Mouse (Mus musculus) bone marrow macrophage, adult 2 months (primary cell): ENCODE results near the gene Szrd1. TPM values are rescaled to one million over a fixed set of nuclear protein-coding genes. Genes with fewer than 3 reads are reported as not detected.
A peak's percentile ranks its signal among the peaks of the same experiment; 100 is the strongest.

Experiments used
- H3K27ac ChIP-seq: 2 replicates; pipeline ENCODE4 v1.5.1; 2012; ENCODE audit warnings: low read depth, low read length; ENCODE audit not compliant: insufficient read depth
- H3K4me1 ChIP-seq: 2 replicates; pipeline ENCODE4 v1.6.1; 2012; ENCODE audit warnings: low read length; ENCODE audit not compliant: control insufficient read depth, insufficient read depth
- H3K4me3 ChIP-seq: 2 replicates; pipeline ENCODE4 v1.5.1; 2012; ENCODE audit warnings: mild to moderate bottlenecking, low read length, moderate library complexity; ENCODE audit not compliant: insufficient read depth
- CTCF ChIP-seq: IDR thresholded peaks from 2 replicates; pipeline ENCODE4 v1.5.1; 2012; ENCODE audit warnings: low read depth, mild to moderate bottlenecking, low read length, moderate library complexity
- POLR2A ChIP-seq: IDR thresholded peaks from 2 replicates; pipeline ENCODE4 v1.6.1; 2012; ENCODE audit warnings: mild to moderate bottlenecking, low read depth, low read length, borderline replicate concordance
- polyA plus RNA-seq: library from polyadenylated mRNA; stranded (reverse); fragments of >200 nt; gene quantifications from 2 replicates; pipeline ENCODE4 v1.2.4, GENCODE M21; 2012; ENCODE audit not compliant: missing spikeins, insufficient read depth, insufficient read length

The Szrd1 gene
- 105 and 129 TPM in 2 replicates for polyA plus RNA-seq

- TF ChIP-seq POLR2A = 0 out of 2 replicates have a peak, but pooled peaks have one; percentile 45
- TF ChIP-seq CTCF = no peak
- H3K4me1 ChIP-seq = peaks cover 39% of the 10 kb centered on the region
- H3K4me3 ChIP-seq = peak within 1 kb of the TSS; percentile 95
- peak within 1 kb of the TSS; percentile 93 for H3K27ac ChIP-seq
These were observed at the start of gene Szrd1 for GRCm38 (mm10) chr4:141139116-141139970. Szrd1 (minus strand) TSS chr4:141139775.

GRCm38 (mm10) chr4:141186923-141187836 lies 47.6 kb upstream of the Szrd1 start:
- TF ChIP-seq CTCF (no peak), POLR2A (no peak)
- H3K27ac ChIP-seq = no peak overlapping the region

GRCm38 (mm10) chr4:141184426-141184825 lies 44.9 kb upstream of the Szrd1 start:
- no peak for TF ChIP-seq CTCF
- TF ChIP-seq POLR2A = no peak
- no peak overlapping the region for H3K4me3 ChIP-seq
- no peak overlapping the region for H3K27ac ChIP-seq

More at GRCm38 (mm10) chr4:141186923-141187836, 47.6 kb upstream of the Szrd1 start:
- peaks cover 48% of the 10 kb centered on the region for H3K4me1 ChIP-seq
- no peak overlapping the region for H3K4me3 ChIP-seq

GRCm38 (mm10) chr4:141183932-141184331 lies 44.4 kb upstream of the Szrd1 start:
- TF ChIP-seq CTCF (no peak), POLR2A (no peak)
- Histone ChIP-seq H3K4me1 (peaks cover 43% of the 10 kb centered on the region), H3K27ac (peak overlapping the region; percentile 5; the same call in 1 of the 2 replicates), H3K4me3 (no peak overlapping the region)

More at GRCm38 (mm10) chr4:141184426-141184825, 44.9 kb upstream of the Szrd1 start:
- H3K4me1 ChIP-seq = peaks cover 47% of the 10 kb centered on the region

GRCm38 (mm10) chr4:141181981-141182380 lies 42.4 kb upstream of the Szrd1 start:
- H3K27ac ChIP-seq = peak overlapping the region; percentile 52
- TF ChIP-seq POLR2A (no peak), CTCF (no peak)
- no peak overlapping the region for H3K4me3 ChIP-seq
- H3K4me1 ChIP-seq = peaks cover 40% of the 10 kb centered on the region

- Histone ChIP-seq H3K4me3 (no peak overlapping the region), H3K4me1 (peaks cover 29% of the 10 kb centered on the region), H3K27ac (no peak overlapping the region)
- TF ChIP-seq CTCF (no peak), POLR2A (no peak)
These were observed 41.3 kb upstream of the Szrd1 start for GRCm38 (mm10) chr4:141180831-141181230.

- no peak overlapping the region for H3K27ac ChIP-seq
- H3K4me3 ChIP-seq = no peak overlapping the region
These were observed 38.9 kb upstream of the Szrd1 start for GRCm38 (mm10) chr4:141178500-141178899.

GRCm38 (mm10) chr4:141176328-141176838 lies 36.8 kb upstream of the Szrd1 start:
- no peak overlapping the region for H3K27ac ChIP-seq
- no peak for TF ChIP-seq POLR2A
- H3K4me1 ChIP-seq = peaks cover 9% of the 10 kb centered on the region

More at GRCm38 (mm10) chr4:141178500-141178899, 38.9 kb upstream of the Szrd1 start:
- TF ChIP-seq POLR2A = no peak
- TF ChIP-seq CTCF = no peak
- H3K4me1 ChIP-seq = peaks cover 24% of the 10 kb centered on the region

GRCm38 (mm10) chr4:141175783-141176182 lies 36.2 kb upstream of the Szrd1 start:
- H3K27ac ChIP-seq = no peak overlapping the region
- H3K4me3 ChIP-seq = no peak overlapping the region
- H3K4me1 ChIP-seq = peaks cover 9% of the 10 kb centered on the region
- TF ChIP-seq POLR2A = no peak
- no peak for TF ChIP-seq CTCF

More at GRCm38 (mm10) chr4:141176328-141176838, 36.8 kb upstream of the Szrd1 start:
- no peak overlapping the region for H3K4me3 ChIP-seq
